Mouse (Mus musculus) liver, adult 2 months (tissue): ENCODE measurements around the gene Gm572.

ENCODE experiments used
- CTCF ChIP-seq: fragments of 200-500 bp; IDR thresholded peaks from 2 replicates; pipeline ENCODE4 v1.5.1; 2011; ENCODE audit warnings: low read depth, low read length, control low read depth
- POLR2A ChIP-seq: fragments of 200-500 bp; IDR thresholded peaks from 2 replicates; pipeline ENCODE4 v1.6.1; 2011; ENCODE audit warnings: low read length, control low read depth; ENCODE audit not compliant: insufficient read depth; ENCODE audit errors: extremely low read depth

DNA sequence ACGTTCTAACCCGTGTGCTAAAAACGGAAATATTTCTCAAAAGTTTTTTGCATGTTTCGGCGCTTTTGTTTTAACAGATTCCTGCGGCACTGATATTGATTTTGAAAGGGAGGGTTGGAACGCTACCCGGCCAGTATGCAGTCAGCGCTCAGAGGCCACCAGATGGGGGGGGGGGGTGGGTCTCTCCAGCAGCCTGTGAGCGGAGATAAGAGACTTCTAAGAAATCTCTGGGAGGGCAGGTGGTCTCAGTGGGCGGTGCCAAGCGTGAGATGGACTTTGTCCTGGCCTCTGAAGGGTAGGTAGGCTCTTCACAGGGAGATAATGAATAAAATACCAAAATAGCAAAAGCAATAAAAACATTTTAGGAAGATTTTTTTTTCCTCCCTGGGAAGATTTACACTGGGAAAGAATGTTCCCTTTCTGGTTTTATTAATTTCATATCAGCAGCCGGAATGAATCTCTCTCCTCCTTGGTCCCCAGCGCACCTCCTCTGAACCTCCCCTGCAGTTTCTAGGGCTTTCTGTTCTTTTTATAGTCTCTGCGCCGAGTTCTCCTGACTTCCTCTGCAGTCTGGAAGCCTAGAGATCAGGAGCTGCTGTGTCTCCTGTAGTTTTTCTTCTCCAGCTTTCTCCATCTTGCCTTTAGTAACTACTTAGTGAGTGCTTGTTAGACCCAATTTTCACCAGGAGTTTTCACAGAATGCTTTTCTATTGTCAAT lies 28.3 kb downstream of the Gm572 start:
- TF ChIP-seq POLR2A (no peak), CTCF (no peak)
